In genomic region chr11:23666526-23666925, GRCm38 (mm10) we compare ENCODE assay signal across 8 mouse cellular contexts. TPM values are rescaled to one million over a fixed set of nuclear protein-coding genes. Genes with fewer than 3 reads are reported as not detected.
DNase-seq lines count a peak whose midpoint lies in the region; ATAC-seq and TF ChIP-seq lines count a peak whose summit lies in the region.

No protein-coding gene starts in this region.

- peaks cover 16% of the 10 kb centered on the region for H3K4me1 ChIP-seq in heart, embryonic 13.5 days
- peaks cover 2 to 3% of the 10 kb centered on the region in 2 experiments for H3K4me1 ChIP-seq in ES-E14 (ENCODE audit: control insufficient read depth in 2 of 2, insufficient read depth in 2 of 2, low read length in 2 of 2, poor library complexity in 1 of 2)
- H3K4me1 ChIP-seq in forebrain, embryonic 16.5 days (replicated peaks; ENCODE audit: control insufficient read depth, insufficient read depth, low read length), result peaks cover 16% of the 10 kb centered on the region

- peaks cover 9% of the 10 kb centered on the region for H3K36me3 ChIP-seq in heart, embryonic 13.5 days
- H3K36me3 ChIP-seq in ES-E14 (ENCODE audit: control insufficient read depth, insufficient read depth, low read length, poor library complexity, severe bottlenecking) (peaks cover 2% of the 10 kb centered on the region; the same call in 1 of the 2 replicates), macrophage (ENCODE audit: inconsistent target) (peaks cover 8% of the 10 kb centered on the region; the same call in 1 of the 2 replicates)
- H3K36me3 ChIP-seq in forebrain, embryonic 16.5 days (ENCODE audit: control insufficient read depth, insufficient read depth), result no peaks in the 10 kb centered on the region

- in situ Hi-C loops in ES-E14 (cut with MboI; ENCODE audit: low sequenced_read_pairs in 2 of 2, unreplicated experiment in 2 of 2), result no loop called here

- peak overlapping the region; percentile 96 for H3K9ac ChIP-seq in heart, embryonic 13.5 days
- peak overlapping the region; percentile 86 for H3K9ac ChIP-seq in ES-E14 (ENCODE audit: insufficient read depth, low read depth, low read length, poor library complexity, severe bottlenecking)
- H3K9ac ChIP-seq in forebrain, embryonic 16.5 days (replicated peaks; ENCODE audit: low read depth, low read length), result peak overlapping the region; percentile 85

- H3K27ac ChIP-seq in heart, embryonic 13.5 days (replicated peaks), result peak overlapping the region; percentile 97
- H3K27ac ChIP-seq in ES-E14 (ENCODE audit: insufficient read depth, low read depth, low read length, poor library complexity, severe bottlenecking) (peak overlapping the region; percentile 89; the same call in 1 of the 2 replicates), macrophage (peak overlapping the region; percentile 94)
- peak overlapping the region; percentile 90 for H3K27ac ChIP-seq in forebrain, embryonic 16.5 days (ENCODE audit: low read length)

- no peaks in the 10 kb centered on the region for H3K9me3 ChIP-seq in heart, embryonic 13.5 days
- no peaks in the 10 kb centered on the region for H3K9me3 ChIP-seq in ES-E14 (ENCODE audit: control insufficient read depth, insufficient read depth, low read depth, low read length)
- no peaks in the 10 kb centered on the region for H3K9me3 ChIP-seq in forebrain, embryonic 16.5 days (ENCODE audit: control insufficient read depth, low read length)

- no peak for DNase-seq in heart, postnatal 36 days
- DNase-seq in ES-E14 (ENCODE audit: low read depth, low spot score), result no peak
- no peak for DNase-seq in gastrocnemius, adult 18-20 months (ENCODE audit: low spot score)
- no peak for DNase-seq in c-Kit-positive CD71-positive TER-119-positive erythroid progenitor cells, embryonic 14.5 days (ENCODE audit: low spot score)

- WGBS in heart, embryonic 13.5 days, result 7% methylated on average over 5 of the region's 5 CpGs
- WGBS in forebrain, embryonic 16.5 days, result 5% methylated on average over 5 of the region's 5 CpGs
- WGBS in macrophage (ENCODE audit: missing documents), result 1% methylated on average over 5 of the region's 5 CpGs

- peak overlapping the region; percentile 74 for H3K4me2 ChIP-seq in heart, embryonic 13.5 days
- peak overlapping the region; percentile 66 for H3K4me2 ChIP-seq in forebrain, embryonic 16.5 days (ENCODE audit: low read length)

- intact Hi-C loops in heart, postnatal 36 days (cut with DNase I), result loop anchor here (2.0 kb wide), 1 partner anchor 104 kb away; the partner anchor contains the start of gene Rel

- H3K4me3 ChIP-seq in heart, embryonic 13.5 days, result peak overlapping the region; percentile 84
- H3K4me3 ChIP-seq in ES-E14 (ENCODE audit: insufficient read depth in 1 of 2, low read depth in 1 of 2, low read length in 2 of 2, poor library complexity in 1 of 2, severe bottlenecking in 1 of 2) (peak overlapping the region; percentile 92 to 97), macrophage (ENCODE audit: inconsistent target) (peak overlapping the region; percentile 84)
- peak overlapping the region; percentile 65 for H3K4me3 ChIP-seq in forebrain, embryonic 16.5 days (replicated peaks; ENCODE audit: low read length)

- ATAC-seq in heart, embryonic 13.5 days (ENCODE audit: extremely low read depth, insufficient number of reproducible peaks, low FRiP score, low TSS enrichment), result no peak
- ATAC-seq in forebrain, embryonic 16.5 days, result no peak
- no peak for ATAC-seq in megakaryocyte-erythroid progenitor cell, adult 5-6 weeks (replicated peaks; ENCODE audit: low FRiP score, low TSS enrichment, poor library complexity, severe bottlenecking)

- no peaks in the 10 kb centered on the region for H3K27me3 ChIP-seq in heart, embryonic 13.5 days (replicated peaks)
- H3K27me3 ChIP-seq in forebrain, embryonic 16.5 days (replicated peaks; ENCODE audit: control insufficient read depth, insufficient read depth, low read length), result no peaks in the 10 kb centered on the region

- peaks cover 61% of the 10 kb centered on the region for H3K79me2 ChIP-seq in macrophage (ENCODE audit: inconsistent target)

TF ChIP-seq in ES-E14, 5 proteins besides CTCF, POLR2A, EP300 and RAD21:
- TF ChIP-seq ZNF384 (IDR thresholded peaks at IDR 0.05; ENCODE audit: low read depth, low read length) (no peak), MAFK (IDR thresholded peaks at IDR 0.05; ENCODE audit: insufficient read depth, low read depth, low read length) (no peak), CHD2 (IDR thresholded peaks at IDR 0.05; ENCODE audit: low read depth, low read length) (no peak), ZC3H11A (IDR thresholded peaks at IDR 0.05; ENCODE audit: borderline replicate concordance, low read depth, low read length) (no peak), HCFC1 (IDR thresholded peaks at IDR 0.05; ENCODE audit: borderline replicate concordance, insufficient read depth, low read length) (peak; percentile 2; the same call in 1 of the 2 replicates)
TF ChIP-seq in ES-E14: peak in this region for 1.

RNA-seq across cellular contexts. Expression of gene Pex13, which starts 0.8 kb away (rescaled TPM):
- 24.9 and 26.0 TPM in 2 replicates for polyA plus RNA-seq in heart, embryonic 13.5 days (2015; fragmentation: Nextera tagmentation; extraction: Ambion mirVana)
- total RNA-seq in heart, postnatal 36 days (2021), result 10 to 100 TPM; 27.0 to 31.2 TPM
- total RNA-seq in ES-E14 (2012; rRNA removed), result 56.2 and 60.8 TPM in 2 replicates
- 32.9 and 37.7 TPM in 2 replicates for polyA plus RNA-seq in forebrain, embryonic 16.5 days (2015; fragmentation: Nextera tagmentation; extraction: Ambion mirVana)
- 10 to 100 TPM; 10.8 to 67.5 (median 30.6) TPM for total RNA-seq in macrophage (2018; cell fraction: chromatin; rRNA removed)
- total RNA-seq in macrophage (2018; cell fraction: cytosol; rRNA removed), result 10 to 100 TPM; 11.2 to 26.3 (median 19.0) TPM
- 10 to 100 TPM; 10.0 to 51.9 (median 26.4) TPM for total RNA-seq in macrophage (2018; cell fraction: nucleus; rRNA removed)
- polyA plus RNA-seq in macrophage (2018), result 14.0 to 16.5 TPM (median 15.8 TPM) in 3 replicates
- total RNA-seq in megakaryocyte-erythroid progenitor cell, adult 5-6 weeks (2014; fragmentation: Nextera tagmentation), result 10.8 and 10.9 TPM in 2 replicates
- 21.3 and 32.1 TPM in 2 replicates for total RNA-seq in megakaryocyte-erythroid progenitor cell, adult 5-6 weeks (2017)
- total RNA-seq in gastrocnemius, adult 18-20 months (2021), result 10 to 100 TPM; 19.0 to 21.0 TPM

RNA-seq across cellular contexts. Expression of gene Pus10, which starts 1.1 kb away (rescaled TPM):
- polyA plus RNA-seq in heart, embryonic 13.5 days (2015; fragmentation: Nextera tagmentation; extraction: Ambion mirVana), result 11.8 and 12.0 TPM in 2 replicates
- total RNA-seq in heart, postnatal 36 days (2021), result 10 to 100 TPM in 1 of 2 experiments, 1 to 10 TPM in 1; 8.8 to 12.8 TPM
- total RNA-seq in ES-E14 (2012; rRNA removed), result 22.7 and 28.8 TPM in 2 replicates
- 14.4 and 17.0 TPM in 2 replicates for polyA plus RNA-seq in forebrain, embryonic 16.5 days (2015; fragmentation: Nextera tagmentation; extraction: Ambion mirVana)
- 100 to 1,000 TPM in 2 of 26 experiments, 10 to 100 TPM in 24; 19.7 to 105 (median 71.1) TPM for total RNA-seq in macrophage (2018; cell fraction: chromatin; rRNA removed)
- total RNA-seq in macrophage (2018; cell fraction: cytosol; rRNA removed), result 10 to 100 TPM; 14.6 to 33.8 (median 23.9) TPM
- total RNA-seq in macrophage (2018; cell fraction: nucleus; rRNA removed), result 10 to 100 TPM; 12.6 to 63.3 (median 40.2) TPM
- polyA plus RNA-seq in macrophage (2018), result 13.4 to 17.9 TPM (median 17.4 TPM) in 3 replicates
- total RNA-seq in megakaryocyte-erythroid progenitor cell, adult 5-6 weeks (2014; fragmentation: Nextera tagmentation), result 46.3 and 48.7 TPM in 2 replicates
- 48.5 and 66.4 TPM in 2 replicates for total RNA-seq in megakaryocyte-erythroid progenitor cell, adult 5-6 weeks (2017)
- total RNA-seq in gastrocnemius, adult 18-20 months (2021), result 10 to 100 TPM; 13.7 to 17.9 TPM

RNA-seq across cellular contexts. Expression of gene 0610010F05Rik, which starts 33.1 kb away (rescaled TPM):
- polyA plus RNA-seq in heart, embryonic 13.5 days (2015; fragmentation: Nextera tagmentation; extraction: Ambion mirVana), result 12.6 and 14.2 TPM in 2 replicates
- total RNA-seq in heart, postnatal 36 days (2021), result 10 to 100 TPM; 11.0 to 12.5 TPM
- 7.9 and 8.5 TPM in 2 replicates for total RNA-seq in ES-E14 (2012; rRNA removed)
- 137 and 152 TPM in 2 replicates for polyA plus RNA-seq in forebrain, embryonic 16.5 days (2015; fragmentation: Nextera tagmentation; extraction: Ambion mirVana)
- total RNA-seq in macrophage (2018; cell fraction: chromatin; rRNA removed), result 10 to 100 TPM; 25.3 to 90.7 (median 56.1) TPM
- 10 to 100 TPM; 13.2 to 20.1 (median 15.9) TPM for total RNA-seq in macrophage (2018; cell fraction: cytosol; rRNA removed)
- total RNA-seq in macrophage (2018; cell fraction: nucleus; rRNA removed), result 10 to 100 TPM; 15.1 to 50.5 (median 30.4) TPM
- 12.1 to 19.8 TPM (median 14.4 TPM) in 3 replicates for polyA plus RNA-seq in macrophage (2018)
- total RNA-seq in megakaryocyte-erythroid progenitor cell, adult 5-6 weeks (2014; fragmentation: Nextera tagmentation), result 14.9 and 18.4 TPM in 2 replicates
- 46.4 and 53.7 TPM in 2 replicates for total RNA-seq in megakaryocyte-erythroid progenitor cell, adult 5-6 weeks (2017)
- 10 to 100 TPM; 11.7 to 12.7 TPM for total RNA-seq in gastrocnemius, adult 18-20 months (2021)
